In the genomic region with DNA sequence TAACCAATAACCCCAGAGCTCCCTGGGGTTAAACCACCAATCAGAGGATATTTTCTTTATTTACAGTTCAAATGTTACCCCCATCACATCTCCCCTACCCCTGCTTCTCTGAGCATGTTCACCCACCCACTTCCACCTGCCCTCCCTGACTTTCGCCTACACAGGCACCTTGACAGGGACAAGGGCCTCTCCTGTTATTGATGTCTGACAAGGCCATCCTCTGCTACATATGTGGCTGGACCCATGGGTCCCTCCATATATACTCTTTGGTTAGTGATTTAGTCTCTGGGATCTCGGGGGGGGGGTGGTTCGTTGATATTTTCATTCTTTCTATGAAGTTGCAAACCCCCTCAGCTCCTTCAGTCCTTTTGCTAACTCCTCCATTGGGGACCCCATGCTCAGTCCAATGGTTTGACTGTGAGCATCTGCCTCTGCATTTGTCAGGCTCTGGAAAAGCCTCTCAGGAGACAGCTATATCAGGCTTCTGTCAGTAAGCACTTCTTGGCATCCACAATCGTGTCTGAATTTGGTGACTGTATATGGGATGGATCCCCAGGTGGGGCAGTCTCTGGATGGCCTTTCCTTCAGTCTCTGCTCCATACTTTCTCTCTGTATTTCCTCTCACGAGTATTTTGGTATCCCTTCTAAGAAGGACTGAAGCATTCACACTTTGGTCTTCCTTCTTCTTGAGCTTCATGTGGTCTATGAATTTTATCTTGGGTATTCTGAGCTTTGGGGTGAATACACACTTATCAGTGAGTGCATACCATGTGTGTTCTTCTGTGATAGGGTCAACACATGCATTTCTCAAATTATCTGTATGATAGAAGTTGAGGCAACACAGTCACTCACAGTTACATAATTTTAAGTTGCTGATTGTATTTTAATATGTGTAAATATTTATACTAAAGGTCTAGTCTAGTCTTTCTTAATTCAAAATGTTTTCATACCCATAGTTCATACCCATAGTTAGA, we compare ENCODE assay signal across 24 mouse cellular contexts.
A peak's percentile ranks its signal among the peaks of the same experiment; 100 is the strongest.
DNase-seq lines count a peak whose midpoint lies in the region; ATAC-seq and TF ChIP-seq lines count a peak whose summit lies in the region.
"Had no signal": no experiment of that assay in that cellular context is flagged by ENCODE, and none has a peak within 500 bp of the region (broad histone marks: within the 10 kb centered on the region; RNA-seq: fewer than 3 reads in every experiment).

No protein-coding gene starts in this region.

- ATAC-seq in intestine, embryonic 15.5 days, result peak; percentile 25; the same call in 1 of the 2 replicates
- no peak for ATAC-seq in intestine, postnatal 0 days
- peak; percentile 92 for ATAC-seq in liver, embryonic 11.5 days (replicated peaks; ENCODE audit: low FRiP score)
- peak; percentile 94 for ATAC-seq in liver, postnatal 0 days
- no peak for ATAC-seq in hindbrain, embryonic 12.5 days (ENCODE audit: low FRiP score)
- ATAC-seq: forebrain, postnatal 0 days; hindbrain, embryonic 16.5 days; intestine, embryonic 16.5 days; lung, postnatal 0 days had no signal

- no peak overlapping the region for H3K27ac ChIP-seq in intestine, embryonic 15.5 days
- no peak overlapping the region for H3K27ac ChIP-seq in intestine, postnatal 0 days (ENCODE audit: low read depth, low read length)
- H3K27ac ChIP-seq in liver, embryonic 11.5 days (ENCODE audit: low read depth, low read length), result peak overlapping the region; percentile 64
- H3K27ac ChIP-seq in liver, postnatal 0 days (ENCODE audit: low read depth), result peak overlapping the region; percentile 80
- H3K27ac ChIP-seq in thymus, adult 2 months (ENCODE audit: control insufficient read depth, insufficient read depth, low read length), result no peak overlapping the region
- H3K27ac ChIP-seq in hindbrain, embryonic 12.5 days, result no peak overlapping the region
- H3K27ac ChIP-seq: embryonic facial prominence, embryonic 15.5 days; forebrain, embryonic 10.5 days; heart, embryonic 15.5 days; limb, embryonic 10.5 days; midbrain, embryonic 12.5 days; neural tube, embryonic 15.5 days had no signal

- no peak overlapping the region for H3K4me3 ChIP-seq in intestine, embryonic 15.5 days (replicated peaks)
- no peak overlapping the region for H3K4me3 ChIP-seq in intestine, postnatal 0 days (ENCODE audit: low read depth, low read length)
- no peak overlapping the region for H3K4me3 ChIP-seq in liver, embryonic 11.5 days (ENCODE audit: low read depth, low read length)
- H3K4me3 ChIP-seq in liver, postnatal 0 days (ENCODE audit: low read depth, low read length), result no peak overlapping the region
- H3K4me3 ChIP-seq in thymus, adult 2 months (ENCODE audit: control insufficient read depth, insufficient read depth, low read length), result no peak overlapping the region
- no peak overlapping the region for H3K4me3 ChIP-seq in hindbrain, embryonic 12.5 days
- H3K4me3 ChIP-seq: embryonic facial prominence, embryonic 15.5 days; forebrain, embryonic 10.5 days; heart, embryonic 15.5 days; limb, embryonic 10.5 days; midbrain, embryonic 12.5 days; neural tube, embryonic 15.5 days had no signal

- no peaks in the 10 kb centered on the region for H3K4me1 ChIP-seq in intestine, embryonic 15.5 days (replicated peaks)
- no peaks in the 10 kb centered on the region for H3K4me1 ChIP-seq in intestine, postnatal 0 days (replicated peaks; ENCODE audit: control insufficient read depth, insufficient read depth, low read length)
- H3K4me1 ChIP-seq in liver, embryonic 11.5 days (replicated peaks; ENCODE audit: control insufficient read depth, insufficient read depth, low read length), result peaks cover 3% of the 10 kb centered on the region; the same call in 1 of the 2 replicates
- H3K4me1 ChIP-seq in liver, postnatal 0 days (ENCODE audit: insufficient read depth), result peaks cover 11% of the 10 kb centered on the region; the same call in 1 of the 2 replicates
- no peaks in the 10 kb centered on the region for H3K4me1 ChIP-seq in thymus, adult 2 months (replicated peaks; ENCODE audit: control insufficient read depth, insufficient read depth, low read length)
- no peaks in the 10 kb centered on the region for H3K4me1 ChIP-seq in hindbrain, embryonic 12.5 days
- H3K4me1 ChIP-seq: embryonic facial prominence, embryonic 15.5 days; forebrain, embryonic 10.5 days; heart, embryonic 15.5 days; limb, embryonic 10.5 days; midbrain, embryonic 12.5 days; neural tube, embryonic 15.5 days had no signal

- no peaks in the 10 kb centered on the region for H3K36me3 ChIP-seq in intestine, embryonic 15.5 days
- H3K36me3 ChIP-seq in intestine, postnatal 0 days (ENCODE audit: control insufficient read depth, insufficient read depth), result no peaks in the 10 kb centered on the region
- H3K36me3 ChIP-seq in liver, embryonic 11.5 days (ENCODE audit: control insufficient read depth, insufficient read depth, low read length), result no peaks in the 10 kb centered on the region
- H3K36me3 ChIP-seq in liver, postnatal 0 days (replicated peaks; ENCODE audit: insufficient read depth, low read length), result no peaks in the 10 kb centered on the region
- no peaks in the 10 kb centered on the region for H3K36me3 ChIP-seq in thymus, adult 2 months (ENCODE audit: control insufficient read depth, insufficient read depth, low read length)
- no peaks in the 10 kb centered on the region for H3K36me3 ChIP-seq in hindbrain, embryonic 12.5 days
- H3K36me3 ChIP-seq: embryonic facial prominence, embryonic 15.5 days; forebrain, embryonic 10.5 days; heart, embryonic 15.5 days; limb, embryonic 10.5 days; midbrain, embryonic 12.5 days; neural tube, embryonic 15.5 days had no signal

- peak; percentile 98 for TF ChIP-seq EP300 in liver, postnatal 0 days (IDR thresholded peaks at IDR 0.05; ENCODE audit: low read depth)

- no peaks in the 10 kb centered on the region for H3K27me3 ChIP-seq in intestine, embryonic 15.5 days (replicated peaks)
- no peaks in the 10 kb centered on the region for H3K27me3 ChIP-seq in intestine, postnatal 0 days (replicated peaks; ENCODE audit: control insufficient read depth, insufficient read depth, low read length)
- no peaks in the 10 kb centered on the region for H3K27me3 ChIP-seq in liver, embryonic 11.5 days (replicated peaks; ENCODE audit: control insufficient read depth, insufficient read depth, low read length)
- no peaks in the 10 kb centered on the region for H3K27me3 ChIP-seq in liver, postnatal 0 days (ENCODE audit: insufficient read depth, low read length)
- H3K27me3 ChIP-seq in thymus, adult 2 months (ENCODE audit: control insufficient read depth, insufficient read depth, low read length), result no peaks in the 10 kb centered on the region
- H3K27me3 ChIP-seq in hindbrain, embryonic 12.5 days, result no peaks in the 10 kb centered on the region
- H3K27me3 ChIP-seq: embryonic facial prominence, embryonic 15.5 days; heart, embryonic 15.5 days; midbrain, embryonic 12.5 days; neural tube, embryonic 15.5 days had no signal

- no peak for TF ChIP-seq POLR2A in thymus, adult 2 months (IDR thresholded peaks at IDR 0.05; ENCODE audit: control insufficient read depth, extremely low read depth, insufficient read depth, low read length, poor library complexity)

- no peak overlapping the region for H3K4me2 ChIP-seq in intestine, embryonic 15.5 days (replicated peaks)
- no peak overlapping the region for H3K4me2 ChIP-seq in intestine, postnatal 0 days (replicated peaks; ENCODE audit: low read depth)
- no peak overlapping the region for H3K4me2 ChIP-seq in liver, embryonic 11.5 days
- peak overlapping the region; percentile 13; the same call in 1 of the 2 replicates for H3K4me2 ChIP-seq in liver, postnatal 0 days (ENCODE audit: low read depth, low read length)
- no peak overlapping the region for H3K4me2 ChIP-seq in hindbrain, embryonic 12.5 days (replicated peaks)
- H3K4me2 ChIP-seq: embryonic facial prominence, embryonic 15.5 days; heart, embryonic 15.5 days; midbrain, embryonic 12.5 days; neural tube, embryonic 15.5 days had no signal

- no peak overlapping the region for H3K9ac ChIP-seq in intestine, embryonic 15.5 days
- no peak overlapping the region for H3K9ac ChIP-seq in intestine, postnatal 0 days (ENCODE audit: low read depth, low read length)
- H3K9ac ChIP-seq in liver, embryonic 11.5 days (ENCODE audit: low read depth, low read length), result no peak overlapping the region
- no peak overlapping the region for H3K9ac ChIP-seq in liver, postnatal 0 days (replicated peaks)
- H3K9ac ChIP-seq in hindbrain, embryonic 12.5 days, result no peak overlapping the region
- H3K9ac ChIP-seq: embryonic facial prominence, embryonic 15.5 days; forebrain, postnatal 0 days; heart, embryonic 15.5 days; midbrain, embryonic 12.5 days; neural tube, embryonic 15.5 days had no signal

- H3K9me3 ChIP-seq in intestine, embryonic 15.5 days, result no peaks in the 10 kb centered on the region
- no peaks in the 10 kb centered on the region for H3K9me3 ChIP-seq in intestine, postnatal 0 days (ENCODE audit: control insufficient read depth)
- H3K9me3 ChIP-seq in liver, embryonic 11.5 days (ENCODE audit: control insufficient read depth, low read length), result no peaks in the 10 kb centered on the region
- H3K9me3 ChIP-seq in liver, postnatal 0 days (ENCODE audit: low read length), result no peaks in the 10 kb centered on the region
- H3K9me3 ChIP-seq in hindbrain, embryonic 12.5 days (replicated peaks), result no peaks in the 10 kb centered on the region
- H3K9me3 ChIP-seq: embryonic facial prominence, embryonic 15.5 days; forebrain, embryonic 10.5 days; heart, embryonic 15.5 days; limb, embryonic 10.5 days; midbrain, embryonic 12.5 days; neural tube, embryonic 15.5 days had no signal

- 78% methylated on average over 5 of the region's 5 CpGs for WGBS in intestine, embryonic 15.5 days
- 80% methylated on average over 5 of the region's 5 CpGs for WGBS in intestine, postnatal 0 days
- 72% methylated on average over 5 of the region's 5 CpGs for WGBS in liver, embryonic 11.5 days
- WGBS in liver, postnatal 0 days (ENCODE audit: insufficient replicate concordance), result 57% methylated on average over 5 of the region's 5 CpGs
- 89% methylated on average over 5 of the region's 5 CpGs for WGBS in thymus, adult 2 months
- 83% methylated on average over 5 of the region's 5 CpGs for WGBS in hindbrain, embryonic 12.5 days

- peak; percentile 58 for DNase-seq in c-Kit-positive CD71-positive TER-119-negative erythroid progenitor cells, embryonic 14.5 days (ENCODE audit: low read depth)
- DNase-seq in liver, embryonic 11.5 days (ENCODE audit: low spot score), result no peak
- DNase-seq in liver, postnatal 0 days, result no peak
- DNase-seq in thymus, adult 2 months, result no peak
- no peak for DNase-seq in right cerebral cortex, postnatal 4 days
- DNase-seq: adrenal gland, postnatal 25 days; cerebellum, adult 8-10 months; forebrain, postnatal 0 days; heart, postnatal 36 days; kidney, postnatal 25 days; spleen, adult 18-20 months; thymus, postnatal 36 days had no signal

- no peak for TF ChIP-seq CTCF in intestine, postnatal 0 days (IDR thresholded peaks at IDR 0.05; ENCODE audit: low read depth)
- no peak for TF ChIP-seq CTCF in liver, postnatal 0 days (IDR thresholded peaks at IDR 0.05; ENCODE audit: low read depth)
- no peak for TF ChIP-seq CTCF in thymus, adult 2 months (IDR thresholded peaks at IDR 0.05; ENCODE audit: borderline replicate concordance, control insufficient read depth, extremely low read depth, insufficient read depth, low read length, poor library complexity)

Comparison
In these comparisons a context has a peak if more than half of its experiments do, and no peak if none do; other contexts are left out.
1. ATAC-seq: peak in intestine, embryonic 15.5 days (single experiment), liver, embryonic 11.5 days (single experiment) and liver, postnatal 0 days (single experiment); none in intestine, postnatal 0 days (single experiment) and hindbrain, embryonic 12.5 days (single experiment).
2. H3K27ac ChIP-seq: peak in liver, embryonic 11.5 days (single experiment) and liver, postnatal 0 days (single experiment); none in intestine, embryonic 15.5 days (single experiment), intestine, postnatal 0 days (single experiment), thymus, adult 2 months (single experiment) and hindbrain, embryonic 12.5 days (single experiment).